In the genomic region with DNA sequence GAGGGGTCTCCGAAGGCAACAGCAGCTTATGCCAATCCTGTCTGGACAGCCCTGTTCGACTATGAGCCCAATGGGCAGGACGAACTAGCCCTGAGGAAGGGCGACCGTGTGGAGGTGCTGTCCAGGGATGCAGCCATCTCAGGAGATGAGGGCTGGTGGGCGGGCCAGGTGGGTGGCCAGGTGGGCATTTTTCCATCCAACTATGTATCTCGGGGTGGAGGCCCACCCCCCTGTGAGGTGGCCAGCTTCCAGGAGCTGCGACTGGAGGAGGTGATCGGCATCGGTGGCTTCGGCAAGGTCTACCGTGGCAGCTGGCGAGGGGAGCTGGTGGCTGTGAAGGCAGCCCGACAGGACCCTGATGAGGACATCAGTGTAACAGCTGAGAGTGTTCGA, we compare ENCODE assay signal across 8 mouse cellular contexts. TPM values are rescaled to one million over a fixed set of nuclear protein-coding genes. Genes with fewer than 3 reads are reported as not detected.
DNase-seq lines count a peak whose midpoint lies in the region; ATAC-seq and TF ChIP-seq lines count a peak whose summit lies in the region.

No protein-coding gene starts in this region.

- no peak for TF ChIP-seq EP300 in ES-Bruce4 (IDR thresholded peaks at IDR 0.05; ENCODE audit: insufficient read depth, low read depth, low read length)

- peak overlapping the region; percentile 81 for H3K4me3 ChIP-seq in ES-Bruce4 (ENCODE audit: low read depth, low read length)
- H3K4me3 ChIP-seq in forebrain, embryonic 13.5 days = peak overlapping the region; percentile 95
- H3K4me3 ChIP-seq in limb, embryonic 11.5 days (ENCODE audit: low read depth, low read length) = peak overlapping the region; percentile 96
- H3K4me3 ChIP-seq in neural tube, embryonic 14.5 days (ENCODE audit: low read depth, low read length) = peak overlapping the region; percentile 86

- H3K27ac ChIP-seq in ES-Bruce4 (ENCODE audit: insufficient read depth, low read length) = no peak overlapping the region
- H3K27ac ChIP-seq in forebrain, embryonic 13.5 days = peak overlapping the region; percentile 84; the same call in 1 of the 2 replicates
- peak overlapping the region; percentile 83 for H3K27ac ChIP-seq in limb, embryonic 11.5 days (replicated peaks; ENCODE audit: low read depth, low read length)
- H3K27ac ChIP-seq in neural tube, embryonic 14.5 days (ENCODE audit: low read depth, low read length) = no peak overlapping the region; the same call in 1 of the 2 replicates

- peak; percentile 97 for DNase-seq in heart, adult 11 months
- DNase-seq in heart, adult 18-20 months = no peak
- DNase-seq in limb, embryonic 11.5 days (ENCODE audit: low spot score) = no peak
- DNase-seq in layer of hippocampus, postnatal 36 days = no peak
- no peak for DNase-seq in thymus, postnatal 36 days

- TF ChIP-seq POLR2A in ES-Bruce4 (IDR thresholded peaks at IDR 0.05; ENCODE audit: insufficient read depth, low read length) = no peak

- 79% methylated on average over 15 of the region's 15 CpGs for WGBS in forebrain, embryonic 13.5 days
- 77% methylated on average over 15 of the region's 15 CpGs for WGBS in limb, embryonic 11.5 days
- WGBS in neural tube, embryonic 14.5 days = 79% methylated on average over 15 of the region's 15 CpGs

- peaks cover 2% of the 10 kb centered on the region for H3K4me1 ChIP-seq in ES-Bruce4 (ENCODE audit: control insufficient read depth, insufficient read depth, low read length)
- peaks cover 52% of the 10 kb centered on the region for H3K4me1 ChIP-seq in forebrain, embryonic 13.5 days
- peaks cover 36% of the 10 kb centered on the region for H3K4me1 ChIP-seq in limb, embryonic 11.5 days (ENCODE audit: control insufficient read depth, insufficient read depth, low read length)
- H3K4me1 ChIP-seq in neural tube, embryonic 14.5 days (ENCODE audit: control insufficient read depth, insufficient read depth, low read length) = peaks cover 29% of the 10 kb centered on the region

- no peaks in the 10 kb centered on the region for H3K9me3 ChIP-seq in ES-Bruce4 (replicated peaks; ENCODE audit: control insufficient read depth, insufficient read depth, low read length, poor library complexity, severe bottlenecking)
- H3K9me3 ChIP-seq in forebrain, embryonic 13.5 days (replicated peaks) = no peaks in the 10 kb centered on the region
- H3K9me3 ChIP-seq in limb, embryonic 11.5 days (ENCODE audit: control insufficient read depth, low read length) = no peaks in the 10 kb centered on the region
- no peaks in the 10 kb centered on the region for H3K9me3 ChIP-seq in neural tube, embryonic 14.5 days (ENCODE audit: control insufficient read depth, low read length)

- H3K9ac ChIP-seq in ES-Bruce4 (ENCODE audit: low read depth, poor library complexity, severe bottlenecking) = peak overlapping the region; percentile 56
- peak overlapping the region; percentile 93 for H3K9ac ChIP-seq in forebrain, embryonic 13.5 days
- H3K9ac ChIP-seq in limb, embryonic 11.5 days (ENCODE audit: low read length) = peak overlapping the region; percentile 86
- H3K9ac ChIP-seq in neural tube, embryonic 14.5 days (replicated peaks; ENCODE audit: low read depth, low read length) = peak overlapping the region; percentile 67; the same call in 1 of the 2 replicates

- ATAC-seq in forebrain, embryonic 13.5 days = no peak
- ATAC-seq in limb, embryonic 11.5 days (ENCODE audit: insufficient number of reproducible peaks, low FRiP score, low TSS enrichment, low read depth) = no peak
- ATAC-seq in neural tube, embryonic 14.5 days (ENCODE audit: low read depth) = no peak

- no peaks in the 10 kb centered on the region for H3K27me3 ChIP-seq in ES-Bruce4 (ENCODE audit: control insufficient read depth, insufficient read depth, low read length, poor library complexity, severe bottlenecking)
- H3K27me3 ChIP-seq in forebrain, embryonic 13.5 days = peaks cover 6% of the 10 kb centered on the region
- no peaks in the 10 kb centered on the region for H3K27me3 ChIP-seq in limb, embryonic 11.5 days (ENCODE audit: control insufficient read depth, insufficient read depth, low read length)
- no peaks in the 10 kb centered on the region for H3K27me3 ChIP-seq in neural tube, embryonic 14.5 days (ENCODE audit: control insufficient read depth, insufficient read depth, low read length)

- peaks cover 2% of the 10 kb centered on the region; the same call in 1 of the 2 replicates for H3K36me3 ChIP-seq in ES-Bruce4 (ENCODE audit: control insufficient read depth, insufficient read depth, low read length, poor library complexity, severe bottlenecking)
- H3K36me3 ChIP-seq in forebrain, embryonic 13.5 days (ENCODE audit: poor library complexity, severe bottlenecking) = peaks cover 58% of the 10 kb centered on the region
- H3K36me3 ChIP-seq in limb, embryonic 11.5 days (ENCODE audit: control insufficient read depth, insufficient read depth, low read length) = peaks cover 26% of the 10 kb centered on the region
- peaks cover 28% of the 10 kb centered on the region for H3K36me3 ChIP-seq in neural tube, embryonic 14.5 days (ENCODE audit: control insufficient read depth, insufficient read depth, low read length)

- no peak for TF ChIP-seq CTCF in ES-Bruce4 (IDR thresholded peaks at IDR 0.05; ENCODE audit: low read depth, low read length)

- H3K4me2 ChIP-seq in forebrain, embryonic 13.5 days = peak overlapping the region; percentile 100
- peak overlapping the region; percentile 99 for H3K4me2 ChIP-seq in limb, embryonic 11.5 days (ENCODE audit: low read depth, severe bottlenecking)
- peak overlapping the region; percentile 95 for H3K4me2 ChIP-seq in neural tube, embryonic 14.5 days (ENCODE audit: low read depth, low read length)

RNA-seq across cellular contexts. Expression of gene Pcnx3, which starts 1.6 kb away (rescaled TPM):
- total RNA-seq in heart, adult 18-20 months (2021) = 10 to 100 TPM; 17.3 to 18.4 TPM
- polyA plus RNA-seq in ES-Bruce4 (2011; ENCODE audit: insufficient read depth, insufficient read length, low read depth, missing spikeins) = 39.7 and 43.7 TPM in 2 replicates
- polyA plus RNA-seq in forebrain, embryonic 13.5 days (2015; fragmentation: Nextera tagmentation; extraction: Ambion mirVana) = 21.6 and 29.4 TPM in 2 replicates
- 29.1 and 32.2 TPM in 2 replicates for polyA plus RNA-seq in limb, embryonic 11.5 days (2014; fragmentation: Nextera tagmentation; extraction: Ambion mirVana)
- 34.4 and 34.5 TPM in 2 replicates for polyA plus RNA-seq in neural tube, embryonic 14.5 days (2014; fragmentation: Nextera tagmentation; extraction: Ambion mirVana)
- 10 to 100 TPM; 61.9 to 68.5 TPM for total RNA-seq in layer of hippocampus, postnatal 36 days (2021)

RNA-seq across cellular contexts. Expression of gene Map3k11, which starts 1.8 kb away (rescaled TPM):
- 10 to 100 TPM; 21.5 to 25.2 TPM for total RNA-seq in heart, adult 18-20 months (2021)
- 25.8 and 27.8 TPM in 2 replicates for polyA plus RNA-seq in ES-Bruce4 (2011; ENCODE audit: insufficient read depth, insufficient read length, low read depth, missing spikeins)
- polyA plus RNA-seq in forebrain, embryonic 13.5 days (2015; fragmentation: Nextera tagmentation; extraction: Ambion mirVana) = 11.3 and 11.7 TPM in 2 replicates
- 14.9 and 17.4 TPM in 2 replicates for polyA plus RNA-seq in limb, embryonic 11.5 days (2014; fragmentation: Nextera tagmentation; extraction: Ambion mirVana)
- 6.8 and 11.1 TPM in 2 replicates for polyA plus RNA-seq in neural tube, embryonic 14.5 days (2014; fragmentation: Nextera tagmentation; extraction: Ambion mirVana)
- total RNA-seq in layer of hippocampus, postnatal 36 days (2021) = 10 to 100 TPM; 17.8 to 18.6 TPM

RNA-seq across cellular contexts. Expression of gene Kcnk7, which starts 13.8 kb away (rescaled TPM):
- not detected for total RNA-seq in heart, adult 18-20 months (2021)
- not detected in 2 replicates for polyA plus RNA-seq in ES-Bruce4 (2011; ENCODE audit: insufficient read depth, insufficient read length, low read depth, missing spikeins)
- 0.31 and 0.32 TPM in 2 replicates for polyA plus RNA-seq in forebrain, embryonic 13.5 days (2015; fragmentation: Nextera tagmentation; extraction: Ambion mirVana)
- not detected in 2 replicates for polyA plus RNA-seq in limb, embryonic 11.5 days (2014; fragmentation: Nextera tagmentation; extraction: Ambion mirVana)
- polyA plus RNA-seq in neural tube, embryonic 14.5 days (2014; fragmentation: Nextera tagmentation; extraction: Ambion mirVana) = not detected in 2 replicates
- not detected for total RNA-seq in layer of hippocampus, postnatal 36 days (2021)

RNA-seq across cellular contexts. Expression of gene Sipa1, which starts 26.8 kb away (rescaled TPM):
- 10 to 100 TPM; 20.3 to 24.1 TPM for total RNA-seq in heart, adult 18-20 months (2021)
- 13.7 and 19.1 TPM in 2 replicates for polyA plus RNA-seq in ES-Bruce4 (2011; ENCODE audit: insufficient read depth, insufficient read length, low read depth, missing spikeins)
- polyA plus RNA-seq in forebrain, embryonic 13.5 days (2015; fragmentation: Nextera tagmentation; extraction: Ambion mirVana) = 9.4 and 11.0 TPM in 2 replicates
- polyA plus RNA-seq in limb, embryonic 11.5 days (2014; fragmentation: Nextera tagmentation; extraction: Ambion mirVana) = 19.0 and 19.4 TPM in 2 replicates
- 7.7 and 12.6 TPM in 2 replicates for polyA plus RNA-seq in neural tube, embryonic 14.5 days (2014; fragmentation: Nextera tagmentation; extraction: Ambion mirVana)
- total RNA-seq in layer of hippocampus, postnatal 36 days (2021) = 10 to 100 TPM; 16.6 to 18.0 TPM

RNA-seq across cellular contexts. Expression of gene Ehbp1l1, which starts 35.8 kb away (rescaled TPM):
- total RNA-seq in heart, adult 18-20 months (2021) = 100 to 1,000 TPM; 134 to 144 TPM
- 4.3 and 5.4 TPM in 2 replicates for polyA plus RNA-seq in ES-Bruce4 (2011; ENCODE audit: insufficient read depth, insufficient read length, low read depth, missing spikeins)
- 5.3 and 6.7 TPM in 2 replicates for polyA plus RNA-seq in forebrain, embryonic 13.5 days (2015; fragmentation: Nextera tagmentation; extraction: Ambion mirVana)
- polyA plus RNA-seq in limb, embryonic 11.5 days (2014; fragmentation: Nextera tagmentation; extraction: Ambion mirVana) = 5.8 and 6.1 TPM in 2 replicates
- polyA plus RNA-seq in neural tube, embryonic 14.5 days (2014; fragmentation: Nextera tagmentation; extraction: Ambion mirVana) = 7.8 and 8.9 TPM in 2 replicates
- 10 to 100 TPM; 13.7 to 14.2 TPM for total RNA-seq in layer of hippocampus, postnatal 36 days (2021)

Comparison
In these comparisons a context has a peak if more than half of its experiments do, and no peak if none do; other contexts are left out.
1. H3K27ac ChIP-seq: peak in forebrain, embryonic 13.5 days (single experiment) and limb, embryonic 11.5 days (single experiment); none in ES-Bruce4 (single experiment) and neural tube, embryonic 14.5 days (single experiment).
2. Peak in every context shown above with its lines, with median percentiles within 50 percentile points of each other: H3K4me3 ChIP-seq, H3K9ac ChIP-seq and H3K4me2 ChIP-seq.